Mouse (Mus musculus): ENCODE results near the gene Ugt1a1.

DNA sequence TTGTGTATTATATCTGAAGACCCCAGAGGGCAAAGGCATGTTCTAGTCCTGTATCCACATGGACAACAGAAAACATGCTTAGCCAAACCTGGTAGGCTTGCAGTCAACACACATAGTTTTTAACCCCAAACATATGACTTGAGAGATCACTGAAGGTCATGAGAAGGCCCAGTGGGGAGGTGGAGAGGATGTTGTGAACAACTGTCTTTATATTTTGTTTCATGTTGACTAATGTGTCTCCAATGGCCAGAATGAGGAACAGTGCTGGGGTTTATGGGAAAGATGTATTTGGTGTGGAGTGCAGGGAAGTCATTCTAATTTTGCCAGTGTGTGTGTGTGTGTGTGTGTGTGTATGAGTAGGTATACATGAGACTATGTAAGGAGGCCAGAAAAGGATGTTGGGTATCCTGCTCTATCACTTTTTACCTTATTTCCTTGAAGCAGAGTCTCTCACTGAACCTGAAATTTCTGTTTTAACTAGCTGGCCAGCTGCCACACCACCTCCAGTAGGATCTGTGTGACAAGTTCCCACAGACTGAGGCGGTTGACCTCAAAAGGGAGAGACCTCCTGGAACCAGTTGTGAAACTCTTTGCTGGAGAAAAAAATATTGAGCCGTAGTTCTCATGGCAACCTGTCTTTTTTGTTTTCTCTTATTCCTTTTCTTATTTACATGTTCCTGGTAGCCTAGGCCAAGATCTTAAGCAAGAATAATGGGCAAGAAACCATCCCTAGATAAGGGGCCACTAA is 12.4 kb downstream of the Ugt1a1 start:
- TF ChIP-seq CTCF (conservative IDR thresholded peaks at IDR 0.05; ENCODE audit: insufficient read depth, insufficient read length, low read depth, low read length) (no peak), POLR2A (IDR thresholded peaks at IDR 0.05; ENCODE audit: low read depth, low read length) (no peak)
